Mouse (Mus musculus): ENCODE data around the gene Slc39a11.

Slc39a11 gene

DNA sequence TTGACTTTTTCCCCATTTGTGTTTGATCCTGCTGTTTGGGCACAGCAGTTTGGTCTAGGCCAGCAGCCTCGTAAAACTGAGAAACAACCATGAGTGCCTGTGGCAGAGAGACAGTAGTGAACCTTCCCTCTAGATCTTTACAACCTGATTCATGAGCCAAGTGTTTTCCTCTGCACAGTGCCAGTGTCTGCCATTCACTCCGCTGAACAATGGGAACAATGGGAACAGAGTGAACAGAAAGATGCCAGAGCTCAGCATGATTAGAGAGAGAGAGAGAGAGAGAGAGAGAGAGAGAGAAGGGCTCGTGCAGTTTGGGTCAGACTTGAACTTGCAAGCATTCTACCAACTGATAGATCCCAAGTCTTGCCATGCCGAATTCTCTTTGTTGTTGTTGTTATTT is 199.2 kb downstream of the Slc39a11 start:
- DNase-seq = no peak

DNA sequence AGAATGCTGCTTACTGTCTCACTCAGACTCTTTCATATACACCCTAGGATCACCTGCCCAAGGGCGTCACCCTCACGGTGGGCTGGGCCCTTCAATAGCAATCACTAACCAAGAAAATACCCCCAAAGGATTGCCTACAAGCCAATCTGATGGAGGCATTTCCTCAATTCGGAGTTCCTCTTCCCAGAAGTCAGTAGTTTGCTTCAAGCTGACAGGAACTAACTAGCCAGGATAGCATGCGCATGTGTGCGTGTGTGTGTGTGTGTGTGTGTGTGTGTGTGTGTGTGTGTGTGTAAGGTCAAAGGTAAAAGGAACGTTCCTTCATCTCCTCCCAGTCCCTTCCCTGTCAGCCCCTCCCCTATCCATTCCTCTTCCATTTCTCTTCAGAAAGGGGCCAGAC is 199.9 kb downstream of the Slc39a11 start:
- DNase-seq = no peak

DNA sequence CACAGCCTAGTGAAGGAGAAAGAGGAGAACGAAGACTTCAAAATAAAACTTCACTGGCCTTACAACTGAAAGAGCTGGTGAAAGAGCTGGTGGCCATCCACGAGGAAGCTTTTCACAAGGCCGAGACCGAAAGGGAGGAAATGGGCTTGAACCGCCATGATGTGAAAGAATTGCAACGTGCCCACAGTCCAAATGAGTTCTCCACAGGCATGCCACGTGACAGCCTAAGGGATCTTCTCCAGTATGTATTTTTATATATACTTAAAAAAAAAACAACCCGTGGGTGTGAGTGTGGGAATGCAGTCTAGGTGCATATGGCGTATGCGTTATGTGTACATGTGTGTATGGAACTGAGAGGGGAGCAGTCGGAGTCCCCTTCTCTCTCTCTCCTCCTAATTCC is 207.8 kb downstream of the Slc39a11 start:
- no peak for DNase-seq

DNA sequence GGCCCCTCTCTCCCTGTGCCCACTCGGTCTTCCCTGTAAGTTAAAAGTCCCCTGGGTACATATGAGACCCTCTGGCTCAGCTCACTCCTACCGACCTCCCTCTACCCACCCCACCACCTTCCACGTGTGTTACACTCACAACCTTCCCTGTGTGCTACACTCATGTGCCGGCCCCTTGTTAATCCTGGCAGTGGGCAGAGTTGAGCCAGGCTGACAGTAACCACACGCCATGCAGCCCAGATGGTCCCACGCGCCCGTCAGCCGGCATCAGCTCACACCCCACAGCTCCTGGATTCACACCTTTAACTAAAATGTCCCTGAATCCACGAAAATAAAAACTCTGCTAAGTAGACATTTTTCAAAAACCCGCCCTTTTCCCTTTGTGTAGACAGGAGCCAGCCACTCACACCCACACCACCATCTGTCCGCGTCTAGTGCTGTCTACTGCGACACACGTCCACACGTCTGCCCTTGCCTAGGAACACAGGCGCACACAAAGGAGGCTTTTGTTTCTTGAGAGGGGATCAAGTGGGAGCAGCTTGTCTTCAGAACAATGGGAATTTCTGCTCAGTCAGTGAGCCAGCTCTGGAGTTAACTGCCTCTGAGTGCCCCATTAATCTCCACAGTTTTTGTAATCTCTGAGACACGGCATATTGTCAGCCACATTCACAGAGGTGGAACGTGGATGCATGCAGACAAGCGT is 210.4 kb downstream of the Slc39a11 start:
- DNase-seq = no peak

DNA sequence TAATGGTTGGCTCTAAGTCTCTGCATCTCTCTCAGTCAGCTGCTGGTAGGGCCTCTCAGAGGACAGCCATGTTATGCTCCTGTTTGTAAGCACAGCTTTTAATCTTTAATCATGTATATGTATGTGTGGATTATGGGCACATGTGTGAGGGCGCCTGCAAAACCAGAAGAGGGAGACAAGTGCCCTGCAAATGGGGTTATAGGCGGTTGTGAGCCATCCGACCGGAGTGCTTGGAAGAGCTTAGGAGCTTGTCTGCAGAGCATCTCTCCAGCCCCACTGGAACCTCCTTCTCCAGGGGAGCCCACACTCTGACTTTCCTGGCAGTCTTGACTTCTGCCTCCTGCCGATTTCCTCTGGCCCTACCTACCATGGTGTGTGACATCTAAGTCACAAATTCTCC is 211.0 kb downstream of the Slc39a11 start:
- no peak for DNase-seq

DNA sequence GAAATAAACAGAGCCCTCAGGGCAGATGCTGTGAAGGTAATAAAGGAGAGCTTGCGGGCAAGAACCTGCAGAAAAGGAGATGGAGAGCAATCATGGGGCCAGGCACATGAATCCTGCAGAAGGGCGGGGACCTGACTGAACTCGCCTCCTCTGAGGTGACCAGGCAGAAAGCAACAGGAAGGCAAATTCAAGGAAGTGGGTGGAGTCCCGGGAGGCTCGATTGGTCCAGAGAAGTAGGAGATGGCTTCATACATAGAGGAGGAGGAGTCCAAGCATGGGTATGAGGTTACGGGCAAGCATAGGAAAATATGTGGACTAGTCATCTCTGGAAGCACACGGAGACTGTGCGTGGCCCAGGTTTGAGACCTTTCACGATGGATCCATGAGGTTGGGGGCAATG is 212.5 kb downstream of the Slc39a11 start:
- DNase-seq = no peak

DNA sequence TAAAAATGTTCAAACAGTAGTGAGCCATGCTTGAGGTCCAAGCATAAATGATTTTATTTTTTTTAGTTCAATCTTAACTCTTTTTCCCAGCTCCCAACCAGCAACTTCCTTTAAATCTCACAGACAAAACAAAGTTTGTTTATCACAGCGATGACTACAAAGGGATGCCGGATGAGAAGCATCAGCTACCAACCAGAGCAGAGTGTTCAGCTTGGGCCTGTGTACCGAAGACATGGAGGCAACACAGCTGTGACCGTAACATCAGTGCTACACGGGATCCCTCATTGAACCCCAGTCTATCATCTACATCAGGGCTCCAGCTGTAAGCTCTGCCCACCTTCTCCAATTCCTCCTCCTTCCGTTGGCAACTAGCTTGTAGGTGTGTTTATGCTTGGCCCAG is 213.6 kb downstream of the Slc39a11 start:
- no peak for DNase-seq

DNA sequence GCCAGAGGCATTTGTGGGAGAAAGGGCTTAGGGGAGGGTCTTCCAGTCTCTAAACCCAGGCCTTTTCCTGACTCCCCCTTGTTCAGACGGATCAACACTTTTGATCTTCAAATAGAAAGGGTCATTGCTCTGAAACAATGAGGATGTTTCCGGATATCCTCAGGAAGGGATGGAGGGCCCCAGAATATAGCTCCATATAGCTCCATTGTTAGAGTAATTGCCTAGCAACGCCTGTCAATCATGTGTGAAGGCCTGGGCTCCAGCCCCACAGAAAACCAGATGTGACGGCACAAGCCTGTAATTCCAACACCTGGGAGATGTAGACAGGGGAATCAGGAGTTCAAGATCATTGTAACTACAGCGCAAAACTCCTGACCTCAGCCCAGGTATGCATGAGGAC is 214.2 kb downstream of the Slc39a11 start:
- no peak for DNase-seq

DNA sequence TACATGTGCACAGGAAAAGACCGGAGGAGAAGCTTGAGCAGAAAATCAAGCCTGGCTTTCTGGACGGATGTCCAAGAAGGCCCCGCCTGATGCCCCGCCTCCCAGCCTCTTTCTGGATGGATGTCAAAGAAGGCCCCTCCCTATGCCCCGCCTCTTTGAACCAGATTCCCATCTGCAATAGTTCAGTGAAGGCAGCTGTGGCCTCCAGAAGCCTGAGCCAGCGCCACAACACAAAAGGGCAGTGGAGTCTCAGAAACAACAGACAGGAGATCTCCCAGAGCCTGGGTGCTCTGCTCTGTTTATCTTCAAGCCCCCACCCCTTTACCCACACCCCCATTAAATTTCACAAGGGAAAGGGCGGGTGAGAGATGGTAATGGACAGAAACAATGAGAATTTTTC is 218.7 kb downstream of the Slc39a11 start:
- no peak for DNase-seq

DNA sequence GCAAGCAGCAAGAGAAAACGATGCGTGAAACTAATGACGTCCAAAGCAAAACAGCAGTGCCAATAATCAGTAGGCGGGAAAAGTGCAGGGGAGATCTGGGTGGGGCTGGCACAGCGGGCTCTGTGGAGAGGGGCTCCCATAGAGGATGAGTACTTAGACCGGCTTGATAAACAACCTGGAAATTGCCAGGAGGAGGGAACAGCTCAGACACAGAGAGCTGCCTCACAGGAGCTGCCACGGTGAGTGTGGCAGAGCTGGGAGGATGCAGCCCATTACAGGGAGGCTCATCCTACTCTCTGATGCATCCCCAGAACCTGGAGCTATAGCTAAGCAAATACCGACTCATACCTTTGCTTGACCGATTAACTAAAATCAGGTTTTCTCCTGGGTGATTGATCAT is 224.0 kb downstream of the Slc39a11 start:
- DNase-seq = no peak

DNA sequence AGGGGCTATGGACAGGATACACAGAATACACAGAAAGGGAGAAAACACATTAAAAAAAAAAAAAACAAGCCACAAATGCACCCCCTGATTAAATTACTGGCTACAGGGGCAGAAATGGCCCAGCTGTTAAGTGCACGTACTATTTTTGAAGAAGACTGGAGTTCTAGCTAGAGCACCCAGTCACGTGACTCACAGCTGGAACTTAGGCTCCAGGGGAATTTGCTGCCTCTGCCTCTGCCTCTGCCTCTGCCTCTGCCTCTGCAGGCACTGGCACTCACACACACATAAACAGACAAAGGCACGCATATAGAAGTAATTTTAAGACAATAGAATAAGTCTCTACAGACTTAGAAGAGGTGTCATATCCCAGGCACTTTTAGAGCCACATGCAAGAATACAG is 224.4 kb downstream of the Slc39a11 start:
- DNase-seq = no peak

DNA sequence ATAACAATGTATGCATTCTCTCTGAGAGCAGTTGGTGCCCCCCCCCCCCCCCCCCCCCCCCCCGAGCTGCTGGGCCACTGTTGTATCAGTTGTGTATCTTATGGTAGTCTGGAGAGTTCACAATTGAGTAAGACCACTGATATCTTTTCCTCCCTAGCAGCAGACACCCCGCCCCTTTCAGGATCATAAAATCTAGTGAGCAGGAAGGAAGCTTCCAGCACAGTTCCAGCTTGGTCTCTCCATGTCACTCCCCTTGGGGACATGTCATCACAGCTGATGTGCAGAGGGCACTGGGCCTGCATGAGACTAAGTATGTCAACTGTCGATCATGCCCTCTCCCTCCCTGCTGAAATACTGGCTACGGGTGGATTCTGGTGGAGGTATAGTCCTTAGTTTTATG is 225.1 kb downstream of the Slc39a11 start:
- DNase-seq = no peak

DNA sequence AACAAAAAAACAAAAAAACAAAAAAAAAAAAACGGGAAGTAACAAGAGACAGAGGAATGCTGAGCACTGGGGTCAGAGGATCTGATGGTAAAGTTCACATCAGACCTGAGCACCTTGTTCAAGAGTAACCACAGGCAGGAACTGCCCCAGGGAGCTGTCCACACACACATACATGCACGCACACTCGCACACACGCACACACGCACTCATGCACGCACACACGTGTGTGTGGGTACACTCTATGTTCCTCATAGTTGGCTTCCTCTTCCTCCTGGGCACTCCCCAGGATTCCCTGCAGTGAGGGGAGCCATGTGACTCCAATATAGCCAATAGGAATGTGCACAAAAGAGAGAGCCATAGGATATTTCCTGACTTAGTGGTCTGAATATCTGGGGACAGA is 227.3 kb downstream of the Slc39a11 start:
- no peak for DNase-seq

DNA sequence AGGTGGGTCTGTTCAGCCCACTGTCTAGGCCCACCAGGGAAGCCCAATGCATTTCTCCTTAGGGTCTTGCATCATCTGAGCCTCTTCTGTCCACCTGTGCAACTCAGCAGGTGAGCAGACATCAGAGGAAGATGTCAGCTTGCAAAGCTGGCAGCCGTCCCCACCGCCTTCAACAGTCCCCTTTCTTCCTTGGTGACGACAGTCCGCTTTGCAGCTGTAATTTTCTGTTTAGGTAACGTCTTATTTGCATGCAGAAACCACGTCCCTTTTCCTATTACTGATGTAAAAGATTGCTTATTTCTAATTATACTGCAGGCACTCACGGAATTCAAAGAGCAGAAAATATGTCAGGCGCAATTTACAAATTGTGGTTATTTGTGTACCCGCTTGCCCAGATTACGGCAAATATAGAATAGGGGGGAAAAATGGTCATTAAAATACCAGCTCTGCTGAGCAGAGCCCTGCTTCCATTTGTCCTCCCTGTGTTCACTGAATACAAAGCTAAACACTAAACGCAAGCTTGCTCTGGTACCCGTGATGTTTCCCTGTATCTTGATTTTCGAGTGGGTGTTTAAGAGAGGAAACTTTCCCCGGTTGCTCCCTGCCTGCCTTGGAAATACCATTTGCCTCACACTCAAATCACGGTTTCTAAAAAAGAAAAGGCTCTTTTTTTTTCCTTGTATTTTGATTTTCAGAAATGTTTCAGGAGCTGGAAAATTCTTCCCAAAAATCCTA is 230.8 kb downstream of the Slc39a11 start:
- DNase-seq = no peak

DNA sequence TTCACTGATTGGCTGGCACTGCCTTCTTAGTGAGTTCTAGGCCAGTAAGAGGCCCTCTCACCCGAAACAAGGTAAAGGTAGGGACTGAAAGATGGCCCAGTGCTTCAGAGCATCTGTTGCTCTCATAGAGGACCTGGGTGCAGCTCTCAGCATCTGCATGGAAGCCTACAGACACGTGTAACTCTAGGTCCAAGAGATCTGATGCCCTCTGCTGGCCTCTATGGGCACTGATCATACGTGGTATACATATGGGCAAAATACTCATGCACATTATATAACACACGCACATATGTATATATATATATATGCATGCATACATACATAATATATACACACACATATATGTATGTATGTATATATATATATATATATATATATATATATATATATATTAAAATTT is 231.9 kb downstream of the Slc39a11 start:
- DNase-seq = no peak

DNA sequence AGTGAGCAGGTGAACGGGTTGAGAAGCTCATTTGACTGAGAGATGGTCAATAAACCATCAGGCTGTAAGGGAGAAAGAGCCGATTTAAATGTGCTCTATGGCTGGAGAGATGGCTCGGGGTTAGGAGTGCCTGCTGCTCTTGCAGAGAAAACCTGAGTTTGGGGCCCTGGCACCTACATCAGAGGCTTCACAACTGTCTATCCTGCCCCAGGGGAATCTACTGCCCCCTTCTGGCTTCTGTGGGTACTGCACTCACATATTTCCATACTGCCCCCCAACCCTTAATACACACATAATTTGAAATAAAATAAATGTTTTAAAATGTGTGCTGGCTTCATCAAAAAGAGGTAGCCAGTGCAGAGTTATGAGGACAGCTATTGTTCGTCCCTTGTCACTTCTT is 237.3 kb downstream of the Slc39a11 start:
- DNase-seq = no peak

DNA sequence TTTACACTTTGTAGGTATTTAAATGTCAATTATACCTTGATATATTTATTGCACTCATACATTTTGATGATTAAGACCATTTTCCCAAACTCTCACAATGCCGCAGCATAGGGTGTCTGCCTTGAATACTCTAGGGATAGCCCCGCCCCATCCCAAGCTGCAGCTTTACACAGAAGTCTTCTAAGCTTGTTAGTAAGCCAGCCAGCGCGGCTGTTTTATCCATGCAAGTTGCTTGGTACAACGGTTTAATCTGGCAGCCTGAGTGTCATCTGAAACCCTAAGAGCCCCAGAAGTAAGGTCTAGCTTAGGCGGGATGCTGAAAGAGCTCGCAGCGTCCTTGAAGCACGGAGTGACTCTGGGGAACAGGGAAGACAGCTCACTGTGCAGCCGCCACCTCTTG is 238.1 kb downstream of the Slc39a11 start:
- DNase-seq = no peak

DNA sequence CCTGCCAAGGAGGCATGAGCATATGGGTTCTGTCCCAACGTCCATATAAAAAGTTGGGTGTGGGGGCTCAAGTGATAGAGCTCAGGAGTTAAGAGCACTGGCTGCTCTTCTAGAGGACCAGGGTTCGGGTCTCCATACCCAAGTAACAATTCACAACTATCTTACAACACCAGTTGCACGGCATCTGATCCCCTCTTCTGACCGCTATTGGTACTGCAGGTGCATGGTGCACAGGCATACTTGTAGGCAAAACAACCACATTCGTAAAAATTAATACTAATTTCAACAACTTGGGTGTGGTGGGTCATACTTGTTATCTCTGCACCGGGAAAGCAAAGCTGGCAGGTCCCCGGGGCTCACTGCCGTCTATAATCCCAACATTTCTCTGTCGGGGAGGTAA is 240.8 kb downstream of the Slc39a11 start:
- DNase-seq = no peak

DNA sequence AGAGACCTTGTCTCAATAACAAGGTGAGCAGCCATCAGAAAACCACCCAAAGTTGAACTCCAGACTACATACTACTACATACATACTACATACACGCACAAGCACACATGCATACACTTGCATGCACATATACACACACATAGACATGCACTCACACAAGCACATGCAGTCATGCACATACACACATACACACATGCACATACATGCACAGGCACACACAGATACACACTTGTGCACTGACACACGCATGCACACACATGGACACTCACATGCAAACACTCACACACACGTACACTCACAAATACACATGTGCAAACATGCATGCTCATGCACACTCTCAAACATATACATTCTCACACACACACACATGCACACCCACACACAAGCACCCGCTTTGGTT is 242.4 kb downstream of the Slc39a11 start:
- DNase-seq = no peak

DNA sequence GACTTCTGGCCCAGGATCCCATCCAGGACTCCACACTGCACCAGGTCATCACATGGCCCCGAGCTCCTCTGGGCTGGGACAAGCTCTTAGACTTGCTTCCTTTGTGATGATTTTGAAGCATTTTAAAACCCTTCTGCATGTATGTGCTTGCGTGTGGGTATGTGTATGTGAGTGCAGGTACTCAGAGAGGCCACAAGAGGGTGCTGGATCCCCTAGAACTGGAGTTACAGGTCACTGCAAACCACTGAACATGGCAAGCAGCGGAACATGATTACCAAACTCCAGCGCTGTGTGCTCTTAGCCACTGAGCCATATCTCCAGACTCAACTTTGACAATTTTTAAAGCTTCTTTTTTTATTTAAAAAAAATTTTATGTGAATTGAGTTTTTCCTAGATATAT is 249.0 kb downstream of the Slc39a11 start:
- DNase-seq = no peak

DNA sequence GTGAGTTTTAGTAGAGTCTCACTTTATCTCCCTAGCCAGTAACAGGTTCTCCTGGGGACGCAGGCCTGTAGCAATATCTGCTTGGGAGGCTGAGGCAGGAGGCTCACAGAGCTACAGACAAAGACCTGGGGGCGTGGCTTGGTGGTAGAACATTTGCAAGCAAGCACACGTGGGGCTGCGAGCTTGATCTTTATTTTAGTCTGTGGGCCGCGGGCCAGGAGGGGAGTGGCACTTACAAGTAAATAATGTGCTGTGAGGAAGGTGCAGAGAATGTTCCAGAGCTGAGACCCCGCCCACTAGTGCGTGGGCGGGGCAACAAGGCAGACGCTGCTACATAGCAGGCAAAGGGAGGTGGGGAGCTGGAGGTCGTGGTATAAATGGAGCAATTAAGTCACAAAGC is 250.3 kb downstream of the Slc39a11 start:
- DNase-seq = no peak

DNA sequence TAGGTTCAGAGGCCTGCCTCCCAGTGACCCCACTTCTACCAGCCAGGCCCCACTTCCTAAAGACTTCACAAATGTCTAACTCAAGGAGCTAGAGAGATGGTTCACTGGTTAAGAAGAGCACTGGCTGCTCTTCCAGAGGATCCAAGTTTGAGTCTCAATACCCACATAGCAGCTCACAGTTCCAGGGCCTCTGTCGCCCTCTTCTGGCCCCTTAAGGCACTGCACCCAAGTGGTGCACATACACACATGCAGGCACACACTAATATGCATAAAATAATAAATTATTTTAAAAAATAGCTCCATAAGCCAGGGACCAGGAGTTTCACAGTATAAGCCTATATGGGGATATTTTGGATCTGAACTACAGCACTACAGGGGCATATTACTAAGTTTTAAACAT is 252.5 kb downstream of the Slc39a11 start:
- no peak for DNase-seq

DNA sequence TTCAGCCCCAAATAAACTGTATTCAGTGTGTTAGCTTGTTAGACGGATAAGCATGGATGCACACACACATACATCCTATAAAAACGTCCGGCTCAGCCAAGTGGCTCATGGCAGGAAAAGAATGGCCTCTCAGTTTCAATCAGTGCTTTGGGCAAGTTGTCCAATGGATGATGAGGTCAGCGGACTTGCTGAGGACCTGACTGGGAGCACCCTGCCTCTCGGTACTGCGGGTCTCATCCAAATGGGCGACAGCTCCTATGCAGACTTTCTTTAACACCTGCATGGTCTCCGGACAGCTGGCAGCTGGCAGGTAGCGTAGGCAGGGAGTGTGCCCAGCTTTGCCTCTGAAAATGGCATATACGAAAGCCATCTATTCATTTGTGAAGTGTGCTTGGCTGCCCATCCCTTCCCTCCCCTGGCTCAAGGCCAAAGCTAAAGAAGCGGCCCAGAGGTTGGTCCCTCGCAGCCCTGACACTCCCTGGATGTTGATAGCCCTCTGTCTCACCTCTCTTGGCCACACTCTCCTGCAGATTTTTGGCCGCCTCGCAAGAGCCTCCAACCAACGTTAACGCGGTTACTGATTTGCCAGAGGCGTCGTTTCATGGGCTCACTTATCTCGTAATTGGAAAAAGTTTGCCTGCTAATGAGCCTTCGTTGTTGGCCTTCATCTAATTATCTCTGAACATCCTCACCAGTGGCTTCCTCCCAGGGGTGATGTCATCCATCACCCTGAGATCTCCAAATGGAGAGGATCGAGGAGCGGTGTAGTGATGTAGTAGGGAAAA is 256.3 kb downstream of the Slc39a11 start:
- no peak for DNase-seq

DNA sequence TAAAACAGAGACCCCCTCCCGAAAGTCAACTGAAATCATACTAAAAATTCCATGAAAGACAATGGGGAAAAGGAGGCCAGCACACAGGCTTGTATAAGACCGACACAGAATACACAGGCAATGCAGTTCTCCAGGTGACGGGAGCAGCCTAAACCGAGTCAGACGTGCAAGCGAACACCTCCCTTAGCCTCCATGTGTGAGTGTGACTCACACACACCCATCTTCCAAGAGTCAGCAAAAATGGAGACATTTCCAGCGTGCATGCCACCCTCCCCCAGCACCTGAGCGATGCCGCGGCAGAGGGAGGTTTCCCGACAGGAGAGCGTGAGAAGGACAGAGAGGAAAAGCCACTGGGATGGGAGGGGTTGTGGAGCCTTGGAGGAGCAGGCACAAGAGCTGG is 258.2 kb downstream of the Slc39a11 start:
- no peak for DNase-seq
